Mouse (Mus musculus) large intestine, adult 2 months (tissue): ENCODE results near the gene Gm37240. TPM values are rescaled to one million over a fixed set of nuclear protein-coding genes. Genes with fewer than 3 reads are reported as not detected.

ENCODE experiments used
- DNase-seq: peaks from one replicate; pipeline ENCODE4 v3.0.0-alpha.2; 2012; ENCODE audit warnings: low read depth, low spot score
- WGBS: fragments of 180-500 bp; shearing (Covaris S2); methylation state at CpG from one replicate; pipeline ENCODE4 v1.1.7; 2018; 5-methylcytosine and 5-hydroxymethylcytosine counted together
- polyA plus RNA-seq: library from polyadenylated mRNA; depleted of rRNA; stranded (reverse); fragments of >200 nt; gene quantifications from 2 replicates; pipeline ENCODE4 v1.2.3, GENCODE M21; 2012

The Gm37240 gene
- polyA plus RNA-seq, 1 experiment, result 3.7 TPM

GRCm38 (mm10) chr3:85542765-85543164 is 344.6 kb downstream of the Gm37240 start:
- DNase-seq, result no peak
- WGBS, result 60% methylated on average over 3 of the region's 3 CpGs

- WGBS, result 68% methylated on average over 11 of the region's 11 CpGs
Measured at GRCm38 (mm10) chr3:85535621-85536520, 351.4 kb downstream of the Gm37240 start.

GRCm38 (mm10) chr3:85535042-85535441 is 352.3 kb downstream of the Gm37240 start:
- 78% methylated on average over 3 of the region's 3 CpGs for WGBS

More at GRCm38 (mm10) chr3:85535621-85536520, 351.4 kb downstream of the Gm37240 start:
- DNase-seq, result no peak

GRCm38 (mm10) chr3:85532376-85532775 is 354.9 kb downstream of the Gm37240 start:
- whole genome bisulfite sequencing, result 84% methylated on average over 3 of the region's 3 CpGs

More at GRCm38 (mm10) chr3:85535042-85535441, 352.3 kb downstream of the Gm37240 start:
- no peak for DNase-seq

GRCm38 (mm10) chr3:85530601-85531161 is 356.6 kb downstream of the Gm37240 start:
- WGBS, result 85% methylated on average over 8 of the region's 8 CpGs

More at GRCm38 (mm10) chr3:85532376-85532775, 354.9 kb downstream of the Gm37240 start:
- no peak for DNase-seq

GRCm38 (mm10) chr3:85521311-85521907 is 365.9 kb downstream of the Gm37240 start:
- WGBS, result 88% methylated on average over 1 of the region's 1 CpGs
- no peak for DNase-seq

More at GRCm38 (mm10) chr3:85530601-85531161, 356.6 kb downstream of the Gm37240 start:
- no peak for DNase-seq

- WGBS, result 42% methylated on average over 8 of the region's 8 CpGs
- no peak for DNase-seq
Measured at GRCm38 (mm10) chr3:85518668-85519067, 368.6 kb downstream of the Gm37240 start.

GRCm38 (mm10) chr3:85518072-85518471 is 369.2 kb downstream of the Gm37240 start:
- no peak for DNase-seq
- 77% methylated on average over 1 of the region's 1 CpGs for WGBS

- DNase-seq, result no peak
- WGBS, result 33% methylated on average over 11 of the region's 11 CpGs
Measured at GRCm38 (mm10) chr3:85516739-85517396, 370.4 kb downstream of the Gm37240 start.

GRCm38 (mm10) chr3:85514700-85515099 is 372.6 kb downstream of the Gm37240 start:
- 83% methylated on average over 11 of the region's 11 CpGs for WGBS
- DNase-seq, result no peak

GRCm38 (mm10) chr3:85508717-85509279 is 378.5 kb downstream of the Gm37240 start:
- no peak for DNase-seq
- 78% methylated on average over 5 of the region's 5 CpGs for WGBS

GRCm38 (mm10) chr3:85500096-85500495 is 387.2 kb downstream of the Gm37240 start:
- 76% methylated on average over 3 of the region's 3 CpGs for WGBS
- no peak for DNase-seq

GRCm38 (mm10) chr3:85496146-85496545 is 391.2 kb downstream of the Gm37240 start:
- DNase-seq, result no peak
- WGBS, result 57% methylated on average over 4 of the region's 4 CpGs

- 68% methylated on average over 8 of the region's 8 CpGs for WGBS
Measured at GRCm38 (mm10) chr3:85493796-85494195, 393.5 kb downstream of the Gm37240 start.

GRCm38 (mm10) chr3:85490204-85490603 is 397.1 kb downstream of the Gm37240 start:
- 93% methylated on average over 3 of the region's 3 CpGs for WGBS

More at GRCm38 (mm10) chr3:85493796-85494195, 393.5 kb downstream of the Gm37240 start:
- no peak for DNase-seq

GRCm38 (mm10) chr3:85487379-85487778 is 399.9 kb downstream of the Gm37240 start:
- 83% methylated on average over 6 of the region's 6 CpGs for WGBS
- DNase-seq, result no peak

More at GRCm38 (mm10) chr3:85490204-85490603, 397.1 kb downstream of the Gm37240 start:
- no peak for DNase-seq

GRCm38 (mm10) chr3:85485536-85486190 is 401.7 kb downstream of the Gm37240 start:
- 77% methylated on average over 3 of the region's 3 CpGs for WGBS
- DNase-seq, result no peak

- WGBS, result 26% methylated on average over 5 of the region's 5 CpGs
- peak; percentile 27 for DNase-seq
Measured at GRCm38 (mm10) chr3:85482636-85483035, 404.7 kb downstream of the Gm37240 start.

- WGBS, result 98% methylated on average over 1 of the region's 1 CpGs
Measured at GRCm38 (mm10) chr3:85480638-85481037, 406.7 kb downstream of the Gm37240 start.

More at GRCm38 (mm10) chr3:85480638-85481037, 406.7 kb downstream of the Gm37240 start:
- no peak for DNase-seq
